Mouse (Mus musculus): ENCODE data around the gene Sft2d2. TPM values are rescaled to one million over a fixed set of nuclear protein-coding genes. Genes with fewer than 3 reads are reported as not detected.

Gene Sft2d2
- total RNA-seq, 2 experiments from 2014 or later, result 12.6 to 12.9 TPM

DNA sequence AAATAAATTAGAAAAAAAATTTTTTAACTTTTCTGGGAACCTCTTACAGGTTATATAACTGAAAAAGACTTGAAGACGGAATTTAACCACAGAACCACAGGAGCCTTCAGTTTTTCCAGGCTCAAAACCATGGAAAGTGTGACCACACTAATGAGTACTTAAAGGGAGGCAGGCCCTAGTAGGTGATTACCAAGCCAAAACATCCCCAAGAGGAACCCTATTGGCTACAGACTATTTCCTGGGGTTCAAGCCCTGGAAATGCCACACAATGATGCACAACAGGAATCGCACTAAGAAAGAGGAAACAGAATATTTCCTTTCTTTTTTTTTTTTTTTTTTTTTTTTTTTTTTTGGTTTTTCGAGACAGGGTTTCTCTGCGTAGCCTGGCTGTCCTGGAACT, 2.1 kb downstream of the Sft2d2 start:
- intact Hi-C loops (cut with DNase I), result no loop called here
- DNase-seq (ENCODE audit: low spot score in 2 of 2), result no peak

DNA sequence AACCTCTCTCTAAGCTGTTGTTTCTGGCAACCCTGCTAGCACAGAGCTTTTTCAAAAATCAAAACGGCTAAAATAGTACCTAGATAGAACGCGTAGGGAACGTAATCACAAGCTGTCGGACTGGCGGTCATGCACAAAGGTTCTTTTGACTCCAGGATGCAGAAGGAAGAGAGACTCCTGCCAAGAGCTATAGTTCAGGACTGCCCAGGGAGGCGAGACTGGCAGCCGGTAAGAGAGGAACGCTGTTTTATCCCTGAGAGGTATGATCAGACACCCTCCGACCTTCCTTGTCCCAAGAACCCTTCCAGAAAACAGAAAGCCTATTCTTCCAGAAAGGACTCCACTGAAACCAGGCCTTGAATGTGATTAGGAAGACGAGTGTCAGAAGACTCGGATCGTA, 2.6 kb downstream of the Sft2d2 start:
- intact Hi-C loops (cut with DNase I), result no loop called here
- no peak for DNase-seq (ENCODE audit: low spot score in 2 of 2)

DNA sequence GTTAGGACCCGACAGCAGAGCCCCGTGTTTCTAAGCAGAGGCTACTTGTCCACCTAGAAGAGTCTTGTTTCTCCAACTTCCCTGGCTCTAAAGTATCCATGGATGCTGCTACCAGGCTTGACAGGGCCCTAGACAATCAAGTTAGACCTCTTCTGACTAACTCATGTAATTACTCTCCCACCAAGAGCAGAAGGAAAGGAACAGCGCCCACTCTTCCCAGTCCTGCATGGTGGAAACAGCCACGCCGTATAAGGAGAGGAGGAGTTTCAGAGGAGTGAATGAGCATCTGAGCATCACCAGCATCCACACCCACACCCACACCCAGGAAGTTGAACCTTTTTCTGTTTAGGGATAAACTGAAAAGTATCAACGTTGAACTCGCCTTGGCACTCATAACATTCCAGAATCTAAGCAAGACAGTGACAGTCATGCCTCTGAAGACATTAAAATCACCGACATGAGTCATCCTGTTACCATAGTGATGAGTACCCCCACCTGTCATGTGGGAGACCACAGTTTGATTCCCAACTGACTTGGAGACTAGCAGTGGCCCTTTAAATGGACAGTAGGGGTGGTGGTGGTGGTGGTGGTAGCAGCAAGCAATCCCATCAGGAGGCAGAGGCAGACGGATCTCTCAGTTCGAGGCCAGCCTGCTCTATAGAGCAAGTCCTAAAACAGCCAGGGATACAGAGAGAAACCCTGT, 3.5 kb downstream of the Sft2d2 start:
- intact Hi-C loops (cut with DNase I), result no loop called here
- DNase-seq (ENCODE audit: low spot score in 2 of 2), result peak in 1 of 2 experiments; percentile 56

DNA sequence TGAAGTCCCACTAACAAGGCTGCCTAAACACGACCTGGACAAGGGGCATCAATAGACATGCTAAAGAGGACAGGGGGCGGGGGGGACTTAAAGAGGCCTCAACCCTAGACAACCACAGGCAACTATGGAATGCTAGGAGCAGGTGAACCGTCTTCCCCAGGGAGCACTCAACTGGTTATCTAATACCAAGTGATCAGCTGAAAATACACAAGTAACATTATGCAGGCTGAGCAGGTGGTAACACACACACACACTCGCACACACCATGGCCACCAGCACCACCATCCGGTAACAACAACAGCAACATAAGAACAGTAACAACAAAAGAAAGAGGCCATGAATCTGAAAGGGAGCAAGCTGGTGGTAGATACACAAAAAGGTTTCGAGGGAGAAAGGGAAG, 4.2 kb downstream of the Sft2d2 start:
- intact Hi-C loops (cut with DNase I), result no loop called here
- no peak for DNase-seq (ENCODE audit: low spot score in 2 of 2)

DNA sequence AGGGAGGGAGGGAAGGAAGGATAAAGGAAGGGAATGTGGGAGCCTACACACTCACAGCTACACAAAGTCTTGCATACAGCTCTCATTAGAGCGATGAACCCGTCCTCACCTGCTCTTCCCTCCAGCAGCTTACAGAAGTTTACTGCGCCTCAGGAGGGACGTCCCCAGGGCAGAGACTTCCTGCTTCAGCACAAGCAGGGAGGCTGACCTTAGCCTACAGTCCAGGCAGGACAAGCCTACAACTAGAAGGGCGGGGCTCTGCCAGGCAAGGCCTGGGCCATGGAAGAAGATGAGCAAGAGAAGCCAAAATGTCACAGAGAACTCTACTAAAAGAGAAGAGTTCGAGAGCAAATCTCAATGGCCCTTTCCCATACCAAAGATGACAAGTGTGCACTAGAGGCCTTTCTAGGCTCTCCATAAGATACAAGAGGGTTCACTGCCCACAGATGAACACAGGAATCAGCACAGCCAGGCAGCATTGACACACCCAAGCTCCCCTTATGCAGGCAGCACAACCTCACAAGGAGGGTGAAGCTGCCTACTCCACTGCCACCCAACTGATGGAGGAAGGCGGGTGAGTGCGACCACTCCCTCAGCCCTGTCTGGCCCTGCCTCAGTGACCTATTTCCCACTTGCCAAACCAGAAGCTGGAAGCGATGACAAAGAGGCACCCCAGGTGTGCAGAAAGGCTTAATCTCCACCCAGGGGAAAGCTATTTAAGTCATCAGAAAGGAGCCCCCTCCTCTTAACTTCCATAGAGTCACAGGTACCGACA, 5.2 kb downstream of the Sft2d2 start:
- DNase-seq (ENCODE audit: low spot score in 2 of 2), result no peak
- intact Hi-C loops (cut with DNase I), result no loop called here

DNA sequence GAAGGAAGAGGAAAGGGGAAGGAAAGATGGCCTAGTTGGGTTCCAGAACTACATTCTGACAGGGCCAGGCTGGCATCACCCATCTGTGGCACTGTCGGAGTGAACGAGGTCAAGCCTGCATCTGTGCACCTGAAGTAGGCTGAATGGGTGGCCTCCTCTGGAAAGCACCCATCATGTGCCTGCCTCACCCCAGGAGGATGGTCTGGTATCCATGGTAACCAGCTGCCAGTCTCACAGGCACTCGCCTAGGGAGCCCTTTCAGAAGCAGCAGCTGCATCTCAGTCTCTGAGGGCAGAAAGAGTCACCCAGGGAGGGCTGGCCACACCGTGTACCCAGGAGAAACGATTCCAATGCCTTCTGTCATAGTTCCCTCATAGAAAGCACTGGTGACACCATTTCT, 6.9 kb downstream of the Sft2d2 start:
- DNase-seq (ENCODE audit: low spot score in 2 of 2), result peak in 1 of 2 experiments; percentile 20
- intact Hi-C loops (cut with DNase I), result no loop called here

DNA sequence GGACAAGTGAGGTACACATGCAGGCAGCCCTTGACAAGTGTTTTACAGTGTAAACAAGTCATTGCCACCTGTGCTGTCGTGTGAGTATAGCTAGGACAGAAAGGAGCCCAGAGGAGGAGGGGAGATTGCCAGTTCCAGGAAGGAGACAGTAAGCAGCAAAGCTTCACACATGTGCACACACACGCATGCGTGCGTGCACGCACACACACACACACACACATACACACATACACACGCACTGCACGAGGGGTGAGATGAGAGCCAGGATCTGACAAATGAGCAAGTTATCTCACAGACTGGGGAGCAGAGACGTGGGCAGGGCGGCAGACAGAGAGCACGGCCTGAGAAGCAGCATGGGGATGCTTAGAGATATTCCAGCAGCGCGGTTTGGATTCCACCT, 7.7 kb downstream of the Sft2d2 start:
- intact Hi-C loops (cut with DNase I), result no loop called here
- no peak for DNase-seq (ENCODE audit: low spot score in 2 of 2)

DNA sequence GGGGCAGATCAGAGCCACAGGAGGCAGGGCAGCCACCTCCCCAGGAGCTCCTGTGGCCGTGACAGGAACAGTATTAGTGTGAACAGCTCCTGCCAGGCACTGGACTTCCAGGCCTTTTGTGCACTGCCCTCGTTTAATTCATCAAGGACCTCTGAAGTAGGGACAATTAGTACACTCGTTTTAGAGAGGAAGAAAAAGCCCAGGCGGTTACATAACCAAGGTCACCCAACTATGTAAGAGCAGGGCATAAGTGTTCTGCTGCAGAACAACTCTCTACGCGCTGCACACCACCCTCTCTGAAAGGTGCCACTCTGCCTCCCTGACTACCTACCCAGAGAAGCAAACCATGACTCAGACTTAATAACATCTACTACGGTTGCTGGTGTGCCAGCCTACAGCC, 9.1 kb downstream of the Sft2d2 start:
- intact Hi-C loops (cut with DNase I), result no loop called here
- peak in 1 of 2 experiments; percentile 18 for DNase-seq (ENCODE audit: low spot score in 2 of 2)

DNA sequence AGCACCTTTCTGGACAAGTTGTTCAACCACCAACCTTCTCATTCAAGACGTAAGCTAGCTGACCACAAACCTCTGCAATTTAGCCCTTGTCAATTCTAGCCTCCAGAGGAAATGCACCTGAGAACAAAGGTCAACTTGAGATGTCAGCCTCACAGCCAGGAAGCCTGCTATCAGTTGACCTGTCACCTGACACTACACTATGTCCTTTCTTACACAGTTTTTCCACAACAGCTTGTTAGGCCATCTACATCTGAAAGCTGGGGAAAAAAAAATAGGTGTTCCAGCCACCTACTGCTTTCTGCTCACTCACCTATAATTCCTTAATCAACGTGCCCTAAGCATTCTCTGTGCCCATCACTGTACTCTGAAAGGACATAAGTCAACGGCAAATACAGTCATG, 10.1 kb downstream of the Sft2d2 start:
- no peak for DNase-seq (ENCODE audit: low spot score in 2 of 2)
- intact Hi-C loops (cut with DNase I), result no loop called here

DNA sequence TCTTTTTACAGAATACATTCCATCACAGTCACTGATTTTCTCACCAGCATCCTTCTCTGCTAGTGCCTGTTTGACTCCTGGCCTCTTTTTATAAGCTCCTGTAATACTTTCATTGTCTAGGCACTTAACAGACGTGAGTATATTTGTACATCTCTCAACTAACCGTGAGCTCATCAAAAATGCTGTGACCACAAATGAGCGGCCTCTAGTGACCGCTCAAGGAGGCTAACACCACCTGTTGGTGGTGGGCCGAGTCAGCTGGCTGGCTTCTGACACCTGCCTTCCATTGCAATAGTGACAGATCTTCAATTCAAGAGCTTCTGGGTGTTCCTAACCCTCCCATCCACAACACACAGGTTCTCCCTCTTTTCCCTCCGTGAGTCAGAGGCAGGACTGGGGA, 10.8 kb downstream of the Sft2d2 start:
- DNase-seq (ENCODE audit: low spot score in 2 of 2), result no peak
- intact Hi-C loops (cut with DNase I), result no loop called here

DNA sequence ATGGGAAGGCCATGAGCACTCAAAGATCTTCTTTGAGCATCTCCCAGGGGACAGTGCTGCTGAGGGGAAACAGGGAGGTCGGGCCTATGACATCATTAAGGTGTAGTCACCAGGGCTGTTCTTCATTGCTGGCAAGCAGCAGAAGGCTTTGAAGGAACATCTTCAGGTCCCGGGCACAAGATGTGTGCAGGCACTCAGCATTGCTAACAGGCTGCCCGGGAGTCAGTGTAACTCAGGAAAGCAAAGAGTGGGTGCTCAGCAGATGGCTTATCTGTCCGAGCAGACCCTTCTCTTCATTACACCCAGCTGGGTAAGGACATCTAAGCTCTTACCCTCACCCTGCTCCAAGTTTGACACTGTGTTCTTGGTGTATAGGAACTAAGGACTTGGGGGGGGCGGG, 14.9 kb downstream of the Sft2d2 start:
- no peak for DNase-seq (ENCODE audit: low spot score in 2 of 2)
- intact Hi-C loops (cut with DNase I), result no loop called here

DNA sequence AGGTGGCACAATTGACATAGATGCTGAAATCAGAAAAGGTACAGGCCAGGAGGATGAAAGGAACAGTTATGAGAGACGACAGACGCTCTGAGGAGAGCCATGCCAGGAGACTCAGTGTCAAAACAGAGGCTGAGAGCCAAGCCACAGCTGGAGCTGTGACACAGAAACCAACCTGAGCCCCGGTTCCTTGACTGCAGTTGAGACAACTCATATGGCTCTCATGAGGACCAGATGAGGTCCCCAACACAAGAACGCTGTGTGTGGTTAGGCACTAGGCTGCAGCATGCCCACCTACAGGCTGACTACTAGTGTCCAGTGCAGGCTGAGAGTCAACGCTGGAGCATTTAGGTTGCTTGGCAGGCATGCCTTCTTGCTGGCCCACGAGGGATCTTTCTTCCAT, 16.2 kb downstream of the Sft2d2 start:
- no peak for DNase-seq (ENCODE audit: low spot score in 2 of 2)
- intact Hi-C loops (cut with DNase I), result no loop called here

DNA sequence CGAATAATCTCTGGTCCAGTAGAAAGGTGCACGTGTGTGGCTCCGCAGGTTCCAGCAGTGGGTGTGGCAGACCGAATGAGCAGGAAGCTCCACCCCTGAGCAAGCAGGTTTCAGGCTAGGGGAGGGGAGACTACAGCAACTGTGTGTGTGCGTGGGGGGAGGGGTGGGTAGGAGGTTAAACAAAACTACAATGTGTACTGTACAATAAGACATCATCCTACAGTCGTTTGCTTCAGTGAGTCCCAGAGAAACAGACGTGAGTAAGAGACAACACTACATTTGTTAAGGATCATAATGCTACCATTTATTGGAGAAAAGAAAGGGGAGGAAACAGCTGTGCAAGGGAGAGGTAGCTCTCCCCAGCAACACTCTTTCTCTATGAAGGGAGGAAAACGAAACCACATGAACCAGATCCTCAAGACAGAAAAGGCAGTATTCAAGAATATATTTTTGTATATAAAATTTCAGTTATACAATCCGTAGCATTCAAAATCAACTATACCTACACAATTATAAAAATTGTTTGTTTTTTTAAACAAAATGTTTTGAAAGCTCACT, 20.1 kb downstream of the Sft2d2 start:
- intact Hi-C loops (cut with DNase I), result no loop called here
- DNase-seq (ENCODE audit: low spot score in 2 of 2), result no peak

DNA sequence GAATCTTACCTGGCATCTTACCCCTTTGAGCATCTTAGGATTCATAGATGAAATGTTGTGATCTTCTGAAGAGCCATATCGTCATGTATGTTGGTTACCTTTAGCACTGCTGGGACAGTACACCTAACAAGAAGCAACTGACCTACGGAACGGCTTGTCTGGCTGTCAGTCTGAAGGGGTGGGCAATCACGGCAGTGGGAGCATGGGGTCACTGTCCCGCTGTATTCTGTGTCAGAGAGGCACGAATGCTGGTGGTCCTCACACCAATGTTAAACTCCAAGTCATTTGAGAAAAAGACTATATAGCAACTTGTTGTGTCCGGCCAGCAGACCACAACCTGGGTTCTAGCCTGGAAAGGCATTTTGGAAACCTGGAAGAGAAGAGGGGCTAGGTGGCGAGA, 23.0 kb downstream of the Sft2d2 start:
- DNase-seq (ENCODE audit: low spot score in 2 of 2), result no peak
- intact Hi-C loops (cut with DNase I), result no loop called here

DNA sequence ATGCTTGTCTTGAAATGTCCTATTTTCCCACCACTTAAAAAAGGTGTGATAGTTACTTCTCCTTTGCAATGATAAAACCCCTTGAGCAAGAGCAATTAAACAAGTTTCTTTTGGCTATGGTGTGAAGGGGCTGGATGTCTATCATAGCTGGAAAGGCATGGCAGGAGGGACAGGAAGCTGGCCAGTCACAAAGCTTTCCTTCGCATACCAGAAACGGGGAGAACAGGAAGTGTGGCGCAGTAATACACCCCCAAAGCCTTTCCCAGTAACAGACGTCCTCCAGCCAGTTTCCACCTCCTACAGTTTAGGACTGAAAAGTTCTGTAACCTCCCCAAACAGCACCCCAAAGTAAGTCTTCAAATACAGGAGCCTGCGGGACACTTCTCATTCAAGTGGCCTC, 24.1 kb downstream of the Sft2d2 start:
- no peak for DNase-seq (ENCODE audit: low spot score in 2 of 2)
- intact Hi-C loops (cut with DNase I), result no loop called here

DNA sequence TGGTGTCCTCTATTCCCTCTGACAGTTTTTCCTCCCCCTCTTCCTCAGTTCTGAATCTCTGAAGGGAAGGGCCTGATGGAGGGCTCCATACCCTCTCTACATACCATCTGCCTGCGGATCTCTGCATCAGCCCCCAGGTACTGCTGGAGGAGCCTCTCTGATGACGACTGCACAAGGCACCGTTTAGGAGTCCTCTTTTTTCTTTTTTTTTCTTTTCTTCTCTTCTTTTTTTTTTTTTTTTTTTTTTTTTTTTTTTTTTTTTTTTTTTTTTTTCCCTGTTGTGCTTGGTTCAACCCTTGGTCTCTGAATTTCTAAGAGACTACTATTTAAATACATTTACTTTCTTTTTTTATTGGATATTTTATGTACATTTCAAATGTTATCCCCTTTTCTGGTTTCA, 24.8 kb downstream of the Sft2d2 start:
- intact Hi-C loops (cut with DNase I), result no loop called here
- DNase-seq (ENCODE audit: low spot score in 2 of 2), result no peak

DNA sequence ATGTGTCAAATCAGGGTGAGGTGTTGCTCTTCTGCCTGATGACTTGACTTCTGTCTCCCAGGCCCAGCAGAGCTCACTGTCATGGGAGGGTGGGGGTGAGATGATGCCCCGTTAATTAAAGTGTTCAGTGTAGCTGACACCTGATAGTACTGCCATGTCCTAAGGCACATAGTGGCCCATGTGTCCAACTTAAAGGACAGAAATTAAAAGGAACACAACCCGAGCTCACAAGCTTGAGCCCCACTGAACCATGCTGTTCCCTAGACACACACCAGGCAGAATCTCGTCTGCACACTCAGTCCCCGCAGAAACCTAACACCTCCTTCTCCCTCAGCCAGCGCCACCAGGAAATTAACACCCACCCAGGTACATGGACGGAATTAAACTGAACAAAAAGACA, 29.3 kb downstream of the Sft2d2 start:
- intact Hi-C loops (cut with DNase I), result no loop called here

DNA sequence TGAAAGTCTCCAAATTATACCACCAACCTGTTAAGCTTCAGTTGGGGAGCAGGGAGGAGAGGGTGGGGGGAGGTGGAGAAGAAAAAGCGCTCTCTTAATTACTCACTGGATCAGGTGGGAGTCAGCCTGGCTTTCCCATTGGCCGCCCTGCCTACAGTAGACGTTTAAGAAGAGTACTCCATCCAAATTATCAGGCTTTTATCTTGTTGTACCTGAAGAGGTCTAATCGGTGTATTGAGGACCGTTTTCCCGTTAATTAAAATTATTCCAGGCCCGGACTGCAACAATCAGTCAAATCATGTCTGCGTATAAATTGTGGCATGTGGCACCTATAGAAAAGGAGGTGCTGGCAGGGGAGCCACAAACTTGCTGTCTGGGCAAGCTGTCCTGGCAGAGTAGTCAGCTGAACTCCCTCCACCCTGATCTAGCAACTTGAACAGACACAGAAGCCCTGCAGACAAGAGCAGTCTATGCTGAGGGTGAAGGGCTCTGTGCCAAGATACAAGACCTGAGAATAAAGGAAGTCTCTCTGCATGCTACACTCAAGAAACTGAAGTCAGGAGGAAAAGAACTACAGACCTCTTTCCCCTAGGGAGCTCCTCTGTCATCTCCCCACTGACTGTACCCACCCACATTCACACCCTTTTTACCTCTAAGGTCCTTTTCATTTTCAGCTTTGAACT, 33.4 kb downstream of the Sft2d2 start, which contains the start of gene Tbx19:
Gene Tbx19, minus strand, starts transcription at position 51 of the 683 bp plus-strand sequence.
- intact Hi-C loops (cut with DNase I), result no loop called here
- DNase-seq (ENCODE audit: low spot score in 2 of 2), result peak in 1 of 2 experiments; percentile 14

More for the DNA sequence above, 29.3 kb downstream of the Sft2d2 start:
- no peak for DNase-seq (ENCODE audit: low spot score in 2 of 2)

DNA sequence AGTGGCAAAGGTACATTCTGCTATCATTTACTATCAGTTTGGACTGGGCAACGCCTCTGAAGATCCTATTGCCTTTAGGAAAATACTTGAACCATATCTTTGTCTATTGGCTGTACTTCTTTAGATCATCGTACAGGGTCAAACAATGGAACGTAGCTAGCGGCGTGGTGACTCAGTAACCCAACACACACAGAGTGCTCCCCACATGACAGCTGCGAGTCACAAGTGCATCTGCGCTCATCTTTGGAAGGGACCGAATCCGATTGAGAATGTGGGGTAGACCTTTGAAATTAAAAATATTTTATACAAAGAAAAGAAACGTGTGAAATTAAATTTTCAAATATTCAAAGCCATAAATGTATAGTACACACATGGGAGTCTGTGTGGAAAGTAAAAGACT, 35.4 kb downstream of the Sft2d2 start:
- intact Hi-C loops (cut with DNase I), result no loop called here
- DNase-seq (ENCODE audit: low spot score in 2 of 2), result no peak

DNA sequence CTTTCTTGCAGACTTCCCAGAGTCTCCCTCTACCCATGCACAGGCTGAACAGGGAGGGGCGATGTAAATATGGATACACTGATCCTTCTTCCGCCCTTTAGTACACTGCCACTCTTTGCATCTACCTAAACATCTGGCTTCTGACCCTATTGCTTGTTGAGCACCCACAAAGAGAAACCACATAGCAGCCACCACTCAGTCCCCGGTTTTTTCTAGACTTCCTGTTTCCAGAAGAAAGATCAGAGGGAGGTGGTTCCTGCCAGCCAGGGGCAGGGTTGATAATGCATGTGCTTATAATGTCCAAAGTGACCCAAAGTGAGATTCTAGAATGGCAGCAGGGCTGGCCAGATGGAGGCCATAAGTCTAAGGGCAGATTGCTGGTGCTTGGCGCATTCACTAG, 40.1 kb downstream of the Sft2d2 start:
- intact Hi-C loops (cut with DNase I), result no loop called here

More for the DNA sequence above, 40.1 kb downstream of the Sft2d2 start:
- no peak for DNase-seq (ENCODE audit: low spot score in 2 of 2)
